Mouse (Mus musculus) forebrain, embryonic 16.5 days (tissue): ENCODE data around the gene Plekha7. TPM values are rescaled to one million over a fixed set of nuclear protein-coding genes. Genes with fewer than 3 reads are reported as not detected.

Experiments used
- polyA plus RNA-seq: library from polyadenylated mRNA; unstranded; fragments of >200 nt; fragmentation: Nextera tagmentation; extraction: Ambion mirVana; gene quantifications from 2 replicates; pipeline ENCODE4 v1.2.1, GENCODE M21; 2015

The Plekha7 gene
- polyA plus RNA-seq, 1 experiment from 2014 or later = 8.8 TPM

Other genes with a start within 250 kb of the Plekha7 start
- 1.2 and 1.5 TPM in 2 replicates for gene Gm4353, start 223.7 kb downstream of the Plekha7 start, polyA plus RNA-seq
- gene Rps13, start 25.8 kb upstream of the Plekha7 start, polyA plus RNA-seq = 452 and 498 TPM in 2 replicates
- gene Pik3c2a, start 135.1 kb upstream of the Plekha7 start, polyA plus RNA-seq = 16.8 and 21.0 TPM in 2 replicates
- 18.9 and 19.1 TPM in 2 replicates for gene Nucb2, start 196.0 kb upstream of the Plekha7 start, polyA plus RNA-seq